Mouse (Mus musculus): ENCODE data around the gene Rgs3. TPM values are rescaled to one million over a fixed set of nuclear protein-coding genes. Genes with fewer than 3 reads are reported as not detected.

Gene Rgs3
- polyA plus RNA-seq, 1 experiment from 2014 or later, result 42.0 TPM

- no peak overlapping the region for H3K4me3 ChIP-seq (ENCODE audit: low read length)
- peaks cover 8% of the 10 kb centered on the region; the same call in 1 of the 2 replicates for H3K36me3 ChIP-seq (ENCODE audit: control insufficient read depth, insufficient read depth, low read length)
- no peaks in the 10 kb centered on the region for H3K27me3 ChIP-seq (ENCODE audit: control insufficient read depth, insufficient read depth, low read length)
- no peak overlapping the region for H3K4me2 ChIP-seq (replicated peaks; ENCODE audit: low read depth, low read length)
- H3K9me3 ChIP-seq (ENCODE audit: control insufficient read depth, low read length), result no peaks in the 10 kb centered on the region
- no peak for ATAC-seq (ENCODE audit: low FRiP score, low TSS enrichment)
- peaks cover 12% of the 10 kb centered on the region; the same call in 1 of the 2 replicates for H3K4me1 ChIP-seq (ENCODE audit: control insufficient read depth, insufficient read depth, low read length)
- WGBS, result 81% methylated on average over 5 of the region's 5 CpGs
- H3K27ac ChIP-seq (ENCODE audit: low read depth, low read length), result no peak overlapping the region
- no peak overlapping the region for H3K9ac ChIP-seq (ENCODE audit: low read depth, low read length)
Observed at GRCm38 (mm10) chr4:62653922-62654661, 94.4 kb downstream of the Rgs3 start.

GRCm38 (mm10) chr4:62659264-62659663 lies 99.6 kb downstream of the Rgs3 start:
- Histone ChIP-seq H3K27me3 (ENCODE audit: control insufficient read depth, insufficient read depth, low read length) (no peaks in the 10 kb centered on the region), H3K4me3 (ENCODE audit: low read length) (no peak overlapping the region), H3K36me3 (ENCODE audit: control insufficient read depth, insufficient read depth, low read length) (peaks cover 8% of the 10 kb centered on the region; the same call in 1 of the 2 replicates), H3K27ac (ENCODE audit: low read depth, low read length) (peak overlapping the region; percentile 89; the same call in 1 of the 2 replicates), H3K4me1 (ENCODE audit: control insufficient read depth, insufficient read depth, low read length) (peaks cover 53% of the 10 kb centered on the region), H3K9ac (ENCODE audit: low read depth, low read length) (no peak overlapping the region), H3K9me3 (ENCODE audit: control insufficient read depth, low read length) (no peaks in the 10 kb centered on the region), H3K4me2 (replicated peaks; ENCODE audit: low read depth, low read length) (no peak overlapping the region)
- peak; percentile 48 for ATAC-seq (ENCODE audit: low FRiP score, low TSS enrichment)
- WGBS, result 7% methylated on average over 15 of the region's 15 CpGs

GRCm38 (mm10) chr4:62659861-62660553 lies 100.4 kb downstream of the Rgs3 start:
- H3K4me1 ChIP-seq (ENCODE audit: control insufficient read depth, insufficient read depth, low read length), result peaks cover 53% of the 10 kb centered on the region
- H3K4me3 ChIP-seq (ENCODE audit: low read length), result no peak overlapping the region
- H3K27me3 ChIP-seq (ENCODE audit: control insufficient read depth, insufficient read depth, low read length), result no peaks in the 10 kb centered on the region
- no peaks in the 10 kb centered on the region for H3K9me3 ChIP-seq (ENCODE audit: control insufficient read depth, low read length)
- peak overlapping the region; percentile 89 for H3K27ac ChIP-seq (ENCODE audit: low read depth, low read length)
- H3K36me3 ChIP-seq (ENCODE audit: control insufficient read depth, insufficient read depth, low read length), result peaks cover 8% of the 10 kb centered on the region; the same call in 1 of the 2 replicates
- WGBS, result 13% methylated on average over 14 of the region's 14 CpGs
- no peak overlapping the region; the same call in 1 of the 2 replicates for H3K9ac ChIP-seq (ENCODE audit: low read depth, low read length)
- H3K4me2 ChIP-seq (replicated peaks; ENCODE audit: low read depth, low read length), result peak overlapping the region; percentile 9
- no peak; the same call in 1 of the 2 replicates for ATAC-seq (ENCODE audit: low FRiP score, low TSS enrichment)

GRCm38 (mm10) chr4:62660554-62660864 lies 100.9 kb downstream of the Rgs3 start:
- peak; percentile 90 for ATAC-seq (ENCODE audit: low FRiP score, low TSS enrichment)
- H3K4me1 ChIP-seq (ENCODE audit: control insufficient read depth, insufficient read depth, low read length), result peaks cover 53% of the 10 kb centered on the region
- H3K9me3 ChIP-seq (ENCODE audit: control insufficient read depth, low read length), result no peaks in the 10 kb centered on the region
- H3K27me3 ChIP-seq (ENCODE audit: control insufficient read depth, insufficient read depth, low read length), result no peaks in the 10 kb centered on the region
- 5% methylated on average over 3 of the region's 3 CpGs for WGBS
- no peak overlapping the region for H3K4me3 ChIP-seq (ENCODE audit: low read length)
- H3K9ac ChIP-seq (ENCODE audit: low read depth, low read length), result no peak overlapping the region
- peaks cover 8% of the 10 kb centered on the region; the same call in 1 of the 2 replicates for H3K36me3 ChIP-seq (ENCODE audit: control insufficient read depth, insufficient read depth, low read length)
- peak overlapping the region; percentile 89 for H3K27ac ChIP-seq (ENCODE audit: low read depth, low read length)
- H3K4me2 ChIP-seq (replicated peaks; ENCODE audit: low read depth, low read length), result peak overlapping the region; percentile 9; the same call in 1 of the 2 replicates

- Histone ChIP-seq H3K4me2 (replicated peaks; ENCODE audit: low read depth, low read length) (no peak overlapping the region), H3K4me3 (ENCODE audit: low read length) (no peak overlapping the region), H3K4me1 (ENCODE audit: control insufficient read depth, insufficient read depth, low read length) (peaks cover 53% of the 10 kb centered on the region), H3K27ac (ENCODE audit: low read depth, low read length) (peak overlapping the region; percentile 89), H3K9ac (ENCODE audit: low read depth, low read length) (no peak overlapping the region), H3K27me3 (ENCODE audit: control insufficient read depth, insufficient read depth, low read length) (no peaks in the 10 kb centered on the region), H3K9me3 (ENCODE audit: control insufficient read depth, low read length) (no peaks in the 10 kb centered on the region), H3K36me3 (ENCODE audit: control insufficient read depth, insufficient read depth, low read length) (peaks cover 8% of the 10 kb centered on the region; the same call in 1 of the 2 replicates)
- no peak for ATAC-seq (ENCODE audit: low FRiP score, low TSS enrichment)
- 68% methylated on average over 8 of the region's 8 CpGs for WGBS
Observed at GRCm38 (mm10) chr4:62661311-62661849, 101.7 kb downstream of the Rgs3 start.

GRCm38 (mm10) chr4:62663348-62663747 lies 103.7 kb downstream of the Rgs3 start:
- Histone ChIP-seq H3K27ac (ENCODE audit: low read depth, low read length) (peak overlapping the region; percentile 66), H3K36me3 (ENCODE audit: control insufficient read depth, insufficient read depth, low read length) (no peaks in the 10 kb centered on the region), H3K4me2 (replicated peaks; ENCODE audit: low read depth, low read length) (no peak overlapping the region; the same call in 1 of the 2 replicates), H3K4me3 (ENCODE audit: low read length) (no peak overlapping the region), H3K9ac (ENCODE audit: low read depth, low read length) (peak overlapping the region; percentile 18; the same call in 1 of the 2 replicates), H3K27me3 (ENCODE audit: control insufficient read depth, insufficient read depth, low read length) (no peaks in the 10 kb centered on the region), H3K4me1 (ENCODE audit: control insufficient read depth, insufficient read depth, low read length) (peaks cover 53% of the 10 kb centered on the region), H3K9me3 (ENCODE audit: control insufficient read depth, low read length) (no peaks in the 10 kb centered on the region)
- ATAC-seq (ENCODE audit: low FRiP score, low TSS enrichment), result no peak
- WGBS, result 33% methylated on average over 6 of the region's 6 CpGs

GRCm38 (mm10) chr4:62665842-62666241 lies 106.2 kb downstream of the Rgs3 start:
- Histone ChIP-seq H3K27me3 (ENCODE audit: control insufficient read depth, insufficient read depth, low read length) (no peaks in the 10 kb centered on the region), H3K4me3 (ENCODE audit: low read length) (no peak overlapping the region), H3K9ac (ENCODE audit: low read depth, low read length) (no peak overlapping the region), H3K4me2 (replicated peaks; ENCODE audit: low read depth, low read length) (no peak overlapping the region), H3K4me1 (ENCODE audit: control insufficient read depth, insufficient read depth, low read length) (peaks cover 45% of the 10 kb centered on the region), H3K36me3 (ENCODE audit: control insufficient read depth, insufficient read depth, low read length) (no peaks in the 10 kb centered on the region), H3K9me3 (ENCODE audit: control insufficient read depth, low read length) (no peaks in the 10 kb centered on the region), H3K27ac (ENCODE audit: low read depth, low read length) (no peak overlapping the region)
- no peak for ATAC-seq (ENCODE audit: low FRiP score, low TSS enrichment)
- WGBS, result 72% methylated on average over 2 of the region's 2 CpGs

GRCm38 (mm10) chr4:62668666-62669065 lies 109.0 kb downstream of the Rgs3 start:
- Histone ChIP-seq H3K27me3 (ENCODE audit: control insufficient read depth, insufficient read depth, low read length) (no peaks in the 10 kb centered on the region), H3K9ac (ENCODE audit: low read depth, low read length) (no peak overlapping the region), H3K4me2 (replicated peaks; ENCODE audit: low read depth, low read length) (no peak overlapping the region), H3K4me3 (ENCODE audit: low read length) (no peak overlapping the region), H3K36me3 (ENCODE audit: control insufficient read depth, insufficient read depth, low read length) (no peaks in the 10 kb centered on the region), H3K27ac (ENCODE audit: low read depth, low read length) (no peak overlapping the region), H3K9me3 (ENCODE audit: control insufficient read depth, low read length) (no peaks in the 10 kb centered on the region), H3K4me1 (ENCODE audit: control insufficient read depth, insufficient read depth, low read length) (peaks cover 28% of the 10 kb centered on the region)
- 88% methylated on average over 8 of the region's 8 CpGs for WGBS
- ATAC-seq (ENCODE audit: low FRiP score, low TSS enrichment), result no peak

Data from kidney, embryonic 14.5 days (tissue).